9 mouse cellular contexts compared by ENCODE assay signal in genomic region chr17:14693994-14694374, GRCm38 (mm10). TPM values are rescaled to one million over a fixed set of nuclear protein-coding genes. Genes with fewer than 3 reads are reported as not detected.
DNase-seq lines count a peak whose midpoint lies in the region; ATAC-seq lines count a peak whose summit lies in the region.
"Had no signal": no experiment of that assay in that cellular context is flagged by ENCODE, and none has a peak within 500 bp of the region (broad histone marks: within the 10 kb centered on the region; RNA-seq: fewer than 3 reads in every experiment).

Thbs2 (minus strand) TSS chr17:14694235.

- no peaks in the 10 kb centered on the region for H3K36me3 ChIP-seq in forebrain, embryonic 10.5 days (replicated peaks)
- H3K36me3 ChIP-seq in heart, embryonic 16.5 days (ENCODE audit: control insufficient read depth, insufficient read depth): no peaks in the 10 kb centered on the region

- WGBS in forebrain, embryonic 10.5 days: 1% methylated on average over 14 of the region's 14 CpGs
- 1% methylated on average over 14 of the region's 14 CpGs for WGBS in heart, embryonic 16.5 days

- no peak for DNase-seq in frontal cortex, postnatal 25 days (ENCODE audit: low spot score in 2 of 2)
- peak; percentile 41 for DNase-seq in forebrain, embryonic 10.5 days (ENCODE audit: extremely low spot score, low spot score)
- peak; percentile 68 for DNase-seq in kidney, postnatal 14 days
- DNase-seq in mesoderm, embryonic 11.5 days (ENCODE audit: low read depth, low spot score): peak; percentile 67
- peak; percentile 34 for DNase-seq in testis, postnatal 14 days (ENCODE audit: low spot score)
- no peak for DNase-seq in spleen, adult 18-20 months

- H3K9me3 ChIP-seq in forebrain, embryonic 10.5 days: no peaks in the 10 kb centered on the region
- H3K9me3 ChIP-seq in heart, embryonic 16.5 days (replicated peaks; ENCODE audit: control insufficient read depth, low read length): no peaks in the 10 kb centered on the region

- peak within 1 kb of the TSS; percentile 44 for H3K4me3 ChIP-seq in forebrain, embryonic 10.5 days
- peak within 1 kb of the TSS; percentile 48 for H3K4me3 ChIP-seq in heart, embryonic 16.5 days (ENCODE audit: low read length)

- ATAC-seq in frontal cortex, adult (ENCODE audit: low TSS enrichment): peak; percentile 50; the same call in 1 of the 2 replicates
- ATAC-seq in heart, embryonic 16.5 days (replicated peaks; ENCODE audit: extremely low read depth, insufficient read depth, low FRiP score): peak; percentile 84

- peak within 1 kb of the TSS; percentile 58 for H3K4me2 ChIP-seq in heart, embryonic 16.5 days (ENCODE audit: low read depth, low read length)

- H3K9ac ChIP-seq in heart, embryonic 16.5 days (ENCODE audit: low read length): peak within 1 kb of the TSS; percentile 58

- H3K27me3 ChIP-seq in forebrain, embryonic 10.5 days (ENCODE audit: poor library complexity, severe bottlenecking): no peaks in the 10 kb centered on the region
- no peaks in the 10 kb centered on the region for H3K27me3 ChIP-seq in heart, embryonic 16.5 days (ENCODE audit: control insufficient read depth, insufficient read depth, low read length)

- peak within 1 kb of the TSS; percentile 25; the same call in 1 of the 2 replicates for H3K27ac ChIP-seq in forebrain, embryonic 10.5 days
- H3K27ac ChIP-seq in heart, embryonic 16.5 days (ENCODE audit: low read length): peak within 1 kb of the TSS; percentile 53
- H3K27ac ChIP-seq: macrophage had no signal

- H3K4me1 ChIP-seq in forebrain, embryonic 10.5 days: peaks cover 20% of the 10 kb centered on the region
- peaks cover 7% of the 10 kb centered on the region for H3K4me1 ChIP-seq in heart, embryonic 16.5 days (ENCODE audit: control insufficient read depth, insufficient read depth, low read length)

RNA-seq across cellular contexts. Expression of gene Thbs2, which starts in this region (rescaled TPM):
- 1.0 and 1.4 TPM in 2 replicates for polyA plus RNA-seq in forebrain, embryonic 10.5 days (2016; fragmentation: Nextera tagmentation; extraction: Ambion mirVana)
- polyA plus RNA-seq in heart, embryonic 16.5 days (2015; fragmentation: Nextera tagmentation; extraction: Ambion mirVana): 32.1 and 33.4 TPM in 2 replicates
- polyA plus RNA-seq: macrophage had no signal

Comparison
In these comparisons a context has a peak if more than half of its experiments do, and no peak if none do; other contexts are left out.
1. RNA of gene Thbs2 (polyA plus RNA-seq): 32.1 to 33.4 TPM in heart, embryonic 16.5 days; 1.0 to 1.4 TPM in forebrain, embryonic 10.5 days; every median in the first group is over 10 times any median in the second.
2. DNase-seq: peak in forebrain, embryonic 10.5 days (single experiment), kidney, postnatal 14 days (single experiment), mesoderm, embryonic 11.5 days (single experiment) and testis, postnatal 14 days (single experiment); none in frontal cortex, postnatal 25 days (0 of 2) and spleen, adult 18-20 months (0 of 2).